Mouse (Mus musculus): ENCODE results near the gene Gm17349. TPM values are rescaled to one million over a fixed set of nuclear protein-coding genes. Genes with fewer than 3 reads are reported as not detected.
"Not testable (repeated sequence)": the region's sequence is repeated elsewhere in the genome, so short reads cannot be mapped to it uniquely, and the experiment has no call there.

Gene Gm17349
- polyA plus RNA-seq, 1 experiment = not detected

DNA sequence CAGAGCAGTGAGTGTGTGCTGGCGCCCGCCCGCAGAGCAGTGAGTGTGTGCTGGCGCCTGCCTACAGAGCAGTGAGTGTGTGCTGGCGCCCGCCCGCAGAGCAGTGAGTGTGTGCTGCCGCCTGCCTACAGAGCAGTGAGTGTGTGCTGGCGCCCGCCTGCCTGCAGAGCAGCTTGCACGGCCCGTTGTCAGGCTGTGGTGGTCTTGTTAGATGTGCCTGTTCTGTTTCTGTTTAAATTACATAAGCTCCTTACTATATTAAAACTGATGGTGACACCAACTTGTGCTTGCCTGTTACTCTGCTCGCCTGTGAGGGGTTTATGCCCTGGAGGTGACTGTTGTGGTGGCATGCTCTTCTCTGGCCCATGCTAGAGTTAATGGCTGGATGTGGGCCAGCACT lies 2.9 kb upstream of the Gm17349 start:
- no peak for DNase-seq
- TF ChIP-seq POLR2A (IDR thresholded peaks at IDR 0.05; ENCODE audit: control insufficient read depth, extremely low read depth, insufficient read depth, low read length, poor library complexity) (no peak), CTCF (IDR thresholded peaks at IDR 0.05; ENCODE audit: borderline replicate concordance, control insufficient read depth, extremely low read depth, insufficient read depth, low read length, poor library complexity) (no peak)
- 98% methylated on average over 13 of the region's 13 CpGs for WGBS
- Histone ChIP-seq H3K4me3 (ENCODE audit: control insufficient read depth, insufficient read depth, low read length) (no peak overlapping the region), H3K27me3 (ENCODE audit: control insufficient read depth, insufficient read depth, low read length) (no peaks in the 10 kb centered on the region), H3K27ac (ENCODE audit: control insufficient read depth, insufficient read depth, low read length) (no peak overlapping the region), H3K4me1 (replicated peaks; ENCODE audit: control insufficient read depth, insufficient read depth, low read length) (peaks cover 1% of the 10 kb centered on the region; the same call in 1 of the 2 replicates), H3K36me3 (ENCODE audit: control insufficient read depth, insufficient read depth, low read length) (peaks cover 66% of the 10 kb centered on the region)

DNA sequence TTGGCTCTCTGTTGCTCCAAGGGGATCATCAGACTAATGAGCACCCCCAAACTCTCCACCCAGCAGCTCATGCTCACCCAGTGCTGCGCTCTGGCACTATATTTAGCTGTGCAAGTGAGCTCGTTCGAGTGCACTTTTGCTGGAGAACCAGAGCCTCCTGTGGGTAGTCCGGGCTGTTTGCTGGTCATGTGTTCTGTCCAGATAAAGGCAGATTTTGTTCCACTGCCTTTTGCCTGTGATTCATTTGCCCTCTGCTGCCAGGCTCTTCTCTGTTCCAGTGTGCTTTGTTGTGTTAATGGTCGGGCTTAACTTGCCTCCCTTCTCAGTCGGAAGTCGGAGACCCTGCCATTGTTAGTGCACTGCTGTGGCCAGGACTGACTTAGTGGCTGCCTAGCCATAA lies 409 bp downstream of the Gm17349 start:
- 93% methylated on average over 7 of the region's 7 CpGs for WGBS
- peaks cover 37% of the 10 kb centered on the region for H3K36me3 ChIP-seq (ENCODE audit: control insufficient read depth, insufficient read depth, low read length)
- H3K4me1 ChIP-seq (replicated peaks; ENCODE audit: control insufficient read depth, insufficient read depth, low read length) = peaks cover 11% of the 10 kb centered on the region
- TF ChIP-seq POLR2A (IDR thresholded peaks at IDR 0.05; ENCODE audit: control insufficient read depth, extremely low read depth, insufficient read depth, low read length, poor library complexity) (no peak), CTCF (IDR thresholded peaks at IDR 0.05; ENCODE audit: borderline replicate concordance, control insufficient read depth, extremely low read depth, insufficient read depth, low read length, poor library complexity) (no peak)
- no peak overlapping the region for H3K4me3 ChIP-seq (ENCODE audit: control insufficient read depth, insufficient read depth, low read length)
- DNase-seq = no peak
- H3K27me3 ChIP-seq (ENCODE audit: control insufficient read depth, insufficient read depth, low read length) = no peaks in the 10 kb centered on the region
- no peak overlapping the region for H3K27ac ChIP-seq (ENCODE audit: control insufficient read depth, insufficient read depth, low read length)

DNA sequence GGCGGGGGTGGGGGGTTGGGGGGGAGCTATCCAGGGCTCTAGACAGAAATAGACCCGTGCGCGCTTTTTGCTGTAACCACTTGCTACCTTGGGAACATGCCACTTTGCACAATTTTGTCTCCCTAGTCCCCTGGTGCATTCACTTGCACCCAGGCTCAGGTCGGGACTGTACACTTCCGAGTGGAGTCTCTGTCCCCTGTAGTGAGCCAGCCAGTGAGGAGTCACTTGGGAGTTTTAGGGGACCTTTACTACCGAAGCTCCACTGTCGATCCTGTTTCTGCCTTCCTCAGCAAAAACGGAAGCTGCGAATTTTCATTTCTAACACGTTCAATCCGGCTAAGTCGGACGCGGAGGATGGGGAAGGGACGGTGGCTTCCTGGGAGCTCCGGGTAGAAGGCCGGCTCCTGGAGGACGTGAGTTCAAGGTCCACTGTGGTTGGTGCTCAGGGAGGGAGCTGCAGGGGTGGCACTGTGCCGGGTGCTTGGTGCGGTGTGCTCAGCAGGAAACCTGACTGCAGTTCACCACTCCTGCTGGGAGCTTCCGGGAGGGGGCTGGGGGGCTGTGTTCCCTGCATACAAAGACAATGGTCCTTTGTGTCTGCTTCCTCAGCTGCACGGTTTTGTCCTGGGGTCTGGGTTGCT lies 1.1 kb downstream of the Gm17349 start:
- no peaks in the 10 kb centered on the region for H3K27me3 ChIP-seq (ENCODE audit: control insufficient read depth, insufficient read depth, low read length)
- 94% methylated on average over 23 of the region's 23 CpGs for WGBS
- H3K4me3 ChIP-seq (ENCODE audit: control insufficient read depth, insufficient read depth, low read length) = no peak overlapping the region
- H3K36me3 ChIP-seq (ENCODE audit: control insufficient read depth, insufficient read depth, low read length) = peaks cover 31% of the 10 kb centered on the region
- TF ChIP-seq POLR2A (IDR thresholded peaks at IDR 0.05; ENCODE audit: control insufficient read depth, extremely low read depth, insufficient read depth, low read length, poor library complexity) (no peak), CTCF (IDR thresholded peaks at IDR 0.05; ENCODE audit: borderline replicate concordance, control insufficient read depth, extremely low read depth, insufficient read depth, low read length, poor library complexity) (no peak)
- DNase-seq = no peak
- peaks cover 11% of the 10 kb centered on the region for H3K4me1 ChIP-seq (replicated peaks; ENCODE audit: control insufficient read depth, insufficient read depth, low read length)
- no peak overlapping the region for H3K27ac ChIP-seq (ENCODE audit: control insufficient read depth, insufficient read depth, low read length)

DNA sequence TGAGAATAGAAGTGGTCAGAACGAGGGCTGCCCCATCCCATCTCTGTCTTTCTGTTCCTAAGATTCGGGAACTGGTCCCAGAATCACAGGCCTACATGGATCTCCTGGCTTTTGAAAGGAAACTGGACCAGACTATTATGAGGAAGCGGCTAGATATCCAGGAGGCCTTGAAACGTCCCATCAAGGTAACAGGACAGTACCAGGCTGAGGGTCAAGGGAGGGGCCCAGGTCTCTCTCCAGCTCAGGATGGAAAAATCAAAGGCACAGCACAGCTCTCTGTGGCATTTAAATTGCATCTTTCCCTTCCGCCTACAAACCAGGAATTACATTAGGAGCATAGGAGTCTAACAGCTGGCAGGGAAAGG lies 1.6 kb downstream of the Gm17349 start:
- Histone ChIP-seq H3K4me3 (ENCODE audit: control insufficient read depth, insufficient read depth, low read length) (no peak overlapping the region), H3K36me3 (ENCODE audit: control insufficient read depth, insufficient read depth, low read length) (peaks cover 26% of the 10 kb centered on the region), H3K27ac (ENCODE audit: control insufficient read depth, insufficient read depth, low read length) (no peak overlapping the region), H3K27me3 (ENCODE audit: control insufficient read depth, insufficient read depth, low read length) (no peaks in the 10 kb centered on the region), H3K4me1 (replicated peaks; ENCODE audit: control insufficient read depth, insufficient read depth, low read length) (peaks cover 11% of the 10 kb centered on the region)
- 93% methylated on average over 5 of the region's 5 CpGs for WGBS
- TF ChIP-seq CTCF (IDR thresholded peaks at IDR 0.05; ENCODE audit: borderline replicate concordance, control insufficient read depth, extremely low read depth, insufficient read depth, low read length, poor library complexity) = no peak
- TF ChIP-seq POLR2A (IDR thresholded peaks at IDR 0.05; ENCODE audit: control insufficient read depth, extremely low read depth, insufficient read depth, low read length, poor library complexity) = no peak
- no peak for DNase-seq

DNA sequence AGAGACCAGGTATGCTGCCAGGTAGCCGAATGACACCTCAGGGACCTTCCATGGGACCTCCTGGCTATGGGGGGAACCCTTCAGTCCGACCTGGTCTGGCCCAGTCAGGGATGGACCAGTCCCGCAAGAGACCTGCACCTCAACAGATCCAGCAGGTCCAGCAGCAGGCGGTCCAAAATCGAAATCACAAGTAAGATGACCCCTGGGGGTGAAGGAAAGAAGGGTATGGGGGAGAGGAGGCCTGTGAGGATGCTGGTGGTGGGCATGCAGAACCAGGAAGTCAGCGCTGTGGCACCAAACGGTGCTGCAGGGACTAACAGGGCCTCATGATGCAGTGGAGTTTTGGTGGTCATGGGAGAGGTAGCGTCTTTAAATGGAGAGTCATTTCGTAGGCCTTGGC lies 2.2 kb downstream of the Gm17349 start:
- Histone ChIP-seq H3K4me1 (replicated peaks; ENCODE audit: control insufficient read depth, insufficient read depth, low read length) (peaks cover 11% of the 10 kb centered on the region), H3K27ac (ENCODE audit: control insufficient read depth, insufficient read depth, low read length) (no peak overlapping the region), H3K36me3 (ENCODE audit: control insufficient read depth, insufficient read depth, low read length) (peaks cover 20% of the 10 kb centered on the region), H3K4me3 (ENCODE audit: control insufficient read depth, insufficient read depth, low read length) (no peak overlapping the region), H3K27me3 (ENCODE audit: control insufficient read depth, insufficient read depth, low read length) (no peaks in the 10 kb centered on the region)
- no peak for DNase-seq
- TF ChIP-seq CTCF (IDR thresholded peaks at IDR 0.05; ENCODE audit: borderline replicate concordance, control insufficient read depth, extremely low read depth, insufficient read depth, low read length, poor library complexity) (no peak), POLR2A (IDR thresholded peaks at IDR 0.05; ENCODE audit: control insufficient read depth, extremely low read depth, insufficient read depth, low read length, poor library complexity) (no peak)
- WGBS = 92% methylated on average over 9 of the region's 9 CpGs

DNA sequence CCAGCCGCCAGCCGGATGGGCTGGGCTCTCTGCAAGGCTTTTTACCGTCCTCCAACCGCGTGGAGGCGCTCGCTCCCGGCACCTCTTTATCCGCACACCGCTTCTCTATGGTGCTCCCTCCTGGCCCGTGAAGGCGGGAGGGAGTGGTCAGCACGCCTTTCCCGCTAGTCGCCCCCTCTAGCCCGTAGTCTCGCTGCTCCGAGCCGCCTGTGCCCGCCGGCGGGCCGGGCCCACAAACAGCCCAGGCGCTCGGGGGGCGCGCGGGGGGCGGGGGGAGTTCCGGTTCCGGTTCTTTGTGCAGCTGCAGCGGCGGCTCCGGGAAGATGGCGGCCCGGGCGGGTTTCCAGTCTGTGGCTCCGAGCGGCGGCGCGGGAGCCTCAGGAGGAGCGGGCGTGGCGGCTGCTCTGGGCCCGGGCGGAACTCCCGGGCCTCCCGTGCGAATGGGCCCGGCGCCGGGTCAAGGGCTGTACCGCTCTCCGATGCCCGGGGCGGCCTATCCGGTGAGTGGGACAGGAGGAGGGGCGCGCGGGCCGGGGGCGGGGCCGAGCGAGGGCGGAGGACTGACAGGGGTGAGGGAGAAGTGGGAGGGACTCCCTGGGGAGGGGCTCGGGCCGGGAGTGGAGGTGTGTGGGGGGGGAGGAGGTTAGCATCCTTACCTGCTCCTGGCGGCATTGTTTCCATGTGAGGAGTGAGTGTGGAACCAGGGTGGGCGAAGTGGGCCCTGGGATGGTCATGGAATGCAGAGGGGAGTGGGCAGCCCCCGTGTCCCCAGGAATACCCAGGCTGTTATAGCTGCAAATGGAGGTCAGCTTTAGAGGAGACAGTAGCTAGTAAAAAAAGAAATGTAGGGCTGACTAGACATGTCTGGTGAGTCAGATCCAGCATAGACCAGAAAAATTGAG lies 3.0 kb downstream of the Gm17349 start, which contains the start of gene Smarcd1:
Gene Smarcd1 (plus strand): TSS at position 131 of the 902 bp plus-strand sequence.
- TF ChIP-seq CTCF (IDR thresholded peaks at IDR 0.05; ENCODE audit: borderline replicate concordance, control insufficient read depth, extremely low read depth, insufficient read depth, low read length, poor library complexity) (peak; percentile 91), POLR2A (IDR thresholded peaks at IDR 0.05; ENCODE audit: control insufficient read depth, extremely low read depth, insufficient read depth, low read length, poor library complexity) (0 out of 2 replicates have a peak, but pooled peaks have one; percentile 68)
- DNase-seq = peak; percentile 94
- Histone ChIP-seq H3K27me3 (ENCODE audit: control insufficient read depth, insufficient read depth, low read length) (no peaks in the 10 kb centered on the region), H3K4me3 (ENCODE audit: control insufficient read depth, insufficient read depth, low read length) (peak within 1 kb of the TSS; percentile 68), H3K4me1 (replicated peaks; ENCODE audit: control insufficient read depth, insufficient read depth, low read length) (peaks cover 11% of the 10 kb centered on the region), H3K36me3 (ENCODE audit: control insufficient read depth, insufficient read depth, low read length) (peaks cover 12% of the 10 kb centered on the region), H3K27ac (ENCODE audit: control insufficient read depth, insufficient read depth, low read length) (peak within 1 kb of the TSS; percentile 11; the same call in 1 of the 2 replicates)
- 1% methylated on average over 71 of the region's 71 CpGs for WGBS

DNA sequence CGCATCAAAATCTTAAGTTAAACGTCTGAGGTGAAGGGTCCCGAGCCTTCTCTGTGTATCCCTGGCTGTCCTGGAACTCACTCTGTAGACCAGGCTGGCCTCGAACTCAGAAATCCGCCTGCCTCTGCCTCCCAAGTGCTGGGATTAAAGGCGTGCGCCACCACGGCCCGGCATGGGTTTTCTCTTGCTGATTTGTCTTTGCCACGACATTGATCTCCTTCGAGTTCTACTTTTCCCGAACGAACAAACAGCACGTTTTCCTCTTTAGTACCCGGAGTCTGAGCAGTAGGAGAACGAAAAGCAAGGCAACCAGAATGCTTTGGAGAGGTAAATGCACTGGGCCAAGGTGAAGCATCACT lies 3.7 kb downstream of the Gm17349 start:
- not testable (repeated sequence) for DNase-seq; H3K27ac ChIP-seq (ENCODE audit: control insufficient read depth, insufficient read depth, low read length); H3K36me3 ChIP-seq (ENCODE audit: control insufficient read depth, insufficient read depth, low read length); H3K27me3 ChIP-seq (ENCODE audit: control insufficient read depth, insufficient read depth, low read length)
- peak overlapping the region; percentile 68 for H3K4me3 ChIP-seq (ENCODE audit: control insufficient read depth, insufficient read depth, low read length)
- peaks cover 11% of the 10 kb centered on the region for H3K4me1 ChIP-seq (replicated peaks; ENCODE audit: control insufficient read depth, insufficient read depth, low read length)
- 42% methylated on average over 16 of the region's 16 CpGs for WGBS
